Mouse (Mus musculus) MEL (cell line): Measurements from ENCODE around the gene Tufm. TPM values are rescaled to one million over a fixed set of nuclear protein-coding genes. Genes with fewer than 3 reads are reported as not detected.

Source experiments
- DNase-seq: peaks from one replicate; pipeline ENCODE4 v3.0.0; 2011; ENCODE audit warnings: low read depth, low spot score
- H3K27ac ChIP-seq: 2 replicates; pipeline ENCODE4 v1.5.1; 2012; ENCODE audit warnings: low read depth, mild to moderate bottlenecking, control low read depth, low read length, moderate library complexity; ENCODE audit not compliant: control insufficient read depth
- H3K27me3 ChIP-seq, 2 experiments: fragments of 150-350 bp in 1 of 2; sonication (generic) in 1 of 2; 2 replicates each; pipeline ENCODE4 v1.6.1; 2012; ENCODE audit warnings: low read length in 2 of 2, mild to moderate bottlenecking in 2 of 2, improper control_type of control experiment in 1 of 2, moderate library complexity in 1 of 2; ENCODE audit not compliant: insufficient read depth in 2 of 2, control insufficient read depth in 1 of 2
- H3K36me3 ChIP-seq, 2 experiments: 2 replicates each; pipeline ENCODE4 v1.6.1; 2012 to 2014; ENCODE audit warnings: low read length in 2 of 2, improper control_type of control experiment in 1 of 2, inconsistent platforms in 1 of 2, mild to moderate bottlenecking in 1 of 2; ENCODE audit not compliant: insufficient read depth in 2 of 2, control insufficient read depth in 1 of 2
- H3K4me1 ChIP-seq, 2 experiments: fragments of 150-350 bp in 1 of 2; sonication (generic) in 1 of 2; 2 replicates each; pipeline ENCODE4 v1.6.1; 2012; ENCODE audit warnings: low read length in 2 of 2, improper control_type of control experiment in 1 of 2, mild to moderate bottlenecking in 1 of 2; ENCODE audit not compliant: insufficient read depth in 2 of 2, control insufficient read depth in 1 of 2
- H3K4me3 ChIP-seq, 2 experiments: fragments of 150-350 bp in 1 of 2; sonication (generic) in 1 of 2; 2 replicates each; pipeline ENCODE4 v1.5.1; 2012; ENCODE audit warnings: low read depth in 2 of 2, low read length in 2 of 2, mild to moderate bottlenecking in 2 of 2, moderate library complexity in 2 of 2, control low read depth in 1 of 2, improper control_type of control experiment in 1 of 2; ENCODE audit not compliant: control insufficient read depth in 1 of 2, insufficient read depth in 1 of 2
- H3K79me2 ChIP-seq: 2 replicates; pipeline ENCODE4 v1.6.1; 2012; ENCODE audit warnings: mild to moderate bottlenecking, low read length, moderate library complexity; ENCODE audit not compliant: control insufficient read depth, poor library complexity, insufficient read depth
- H3K9ac ChIP-seq: 2 replicates; pipeline ENCODE4 v1.6.1; 2012; ENCODE audit warnings: low read depth, mild to moderate bottlenecking, control low read depth, low read length, moderate library complexity; ENCODE audit not compliant: control insufficient read depth, poor library complexity, severe bottlenecking
- H3K9me3 ChIP-seq: fragments of 150-350 bp; sonication (generic); replicated peaks from 2 replicates; pipeline ENCODE4 v1.6.1; 2012; ENCODE audit warnings: mild to moderate bottlenecking, low read length, improper control_type of control experiment, moderate library complexity; ENCODE audit not compliant: insufficient read depth
- BHLHE40 ChIP-seq: IDR thresholded peaks from 2 replicates; pipeline ENCODE4 v1.6.1; 2012; ENCODE audit warnings: low read depth, mild to moderate bottlenecking, inconsistent platforms, low read length, improper control_type of control experiment, borderline replicate concordance
- E2F4 ChIP-seq: IDR thresholded peaks from 2 replicates; pipeline ENCODE4 v1.6.1; 2011; ENCODE audit warnings: low read depth, low read length, improper control_type of control experiment, borderline replicate concordance
- ELF1 ChIP-seq: IDR thresholded peaks from 2 replicates; pipeline ENCODE4 v1.6.1; 2014; ENCODE audit warnings: low read depth, mild to moderate bottlenecking, inconsistent platforms, low read length, improper control_type of control experiment, moderate library complexity
- GATA1 ChIP-seq: IDR thresholded peaks from 2 replicates; pipeline ENCODE4 v1.6.1; 2011; ENCODE audit warnings: low read depth, low read length, improper control_type of control experiment
- HCFC1 ChIP-seq: IDR thresholded peaks from 2 replicates; pipeline ENCODE4 v1.6.1; 2012; ENCODE audit warnings: low read depth, mild to moderate bottlenecking, inconsistent platforms, low read length, improper control_type of control experiment, moderate library complexity
- JUND ChIP-seq: IDR thresholded peaks from 2 replicates; pipeline ENCODE4 v1.6.1; 2011; ENCODE audit warnings: low read depth, mild to moderate bottlenecking, improper control_type of control experiment, low read length
- KAT2A ChIP-seq: conservative IDR thresholded peaks from 2 replicates; pipeline ENCODE4 v1.6.1; 2012; ENCODE audit warnings: low read depth, low read length, improper control_type of control experiment, inconsistent platforms
- MAFK ChIP-seq: IDR thresholded peaks from 2 replicates; pipeline ENCODE4 v1.6.1; 2011; ENCODE audit warnings: low read depth, mild to moderate bottlenecking, low read length, improper control_type of control experiment, borderline replicate concordance
- MAX ChIP-seq: IDR thresholded peaks from 2 replicates; pipeline ENCODE4 v1.6.1; 2011; ENCODE audit warnings: low read length, improper control_type of control experiment
- MAZ ChIP-seq: IDR thresholded peaks from 2 replicates; pipeline ENCODE4 v1.6.1; 2012; ENCODE audit warnings: low read depth, mild to moderate bottlenecking, inconsistent platforms, low read length, improper control_type of control experiment
- MXI1 ChIP-seq: IDR thresholded peaks from 2 replicates; pipeline ENCODE4 v1.6.1; 2011; ENCODE audit warnings: mild to moderate bottlenecking, low read depth, low read length, improper control_type of control experiment
- MYB ChIP-seq: IDR thresholded peaks from 2 replicates; pipeline ENCODE4 v1.6.1; 2011; ENCODE audit warnings: mild to moderate bottlenecking, low read depth, low read length, improper control_type of control experiment
- MYC ChIP-seq: IDR thresholded peaks from 2 replicates; pipeline ENCODE4 v1.6.1; 2011; ENCODE audit warnings: low read depth, mild to moderate bottlenecking, low read length, improper control_type of control experiment, moderate library complexity
- NELFE ChIP-seq: IDR thresholded peaks from 2 replicates; pipeline ENCODE4 v1.6.1; 2011; ENCODE audit warnings: low read depth, low read length, improper control_type of control experiment
- NRF1 ChIP-seq: IDR thresholded peaks from 2 replicates; pipeline ENCODE4 v1.6.1; 2014; ENCODE audit warnings: low read depth, mild to moderate bottlenecking, inconsistent platforms, low read length, improper control_type of control experiment, moderate library complexity; ENCODE audit not compliant: poor library complexity, insufficient read depth, severe bottlenecking
- POLR2AphosphoS2 ChIP-seq: IDR thresholded peaks from 2 replicates; pipeline ENCODE4 v1.6.1; 2011; ENCODE audit warnings: low read length, improper control_type of control experiment
- RAD21 ChIP-seq: IDR thresholded peaks from 2 replicates; pipeline ENCODE4 v1.6.1; 2011; ENCODE audit warnings: mild to moderate bottlenecking, low read depth, low read length, improper control_type of control experiment
- TCF12 ChIP-seq: IDR thresholded peaks from 2 replicates; pipeline ENCODE4 v1.6.1; 2014; ENCODE audit warnings: low read depth, mild to moderate bottlenecking, inconsistent platforms, low read length, improper control_type of control experiment, moderate library complexity
- UBTF ChIP-seq: IDR thresholded peaks from 2 replicates; pipeline ENCODE4 v1.6.1; 2012; ENCODE audit warnings: low read depth, mild to moderate bottlenecking, inconsistent platforms, low read length, improper control_type of control experiment, moderate library complexity, borderline replicate concordance; ENCODE audit not compliant: insufficient read depth
- USF1 ChIP-seq: IDR thresholded peaks from 2 replicates; pipeline ENCODE4 v1.6.1; 2014; ENCODE audit warnings: low read depth, mild to moderate bottlenecking, inconsistent platforms, low read length, improper control_type of control experiment, moderate library complexity
- ZKSCAN1 ChIP-seq: IDR thresholded peaks from 2 replicates; pipeline ENCODE4 v1.6.1; 2012; ENCODE audit warnings: low read depth, mild to moderate bottlenecking, inconsistent platforms, low read length, improper control_type of control experiment, moderate library complexity
- ZNF384 ChIP-seq: IDR thresholded peaks from 2 replicates; pipeline ENCODE4 v1.6.1; 2012; ENCODE audit warnings: low read depth, mild to moderate bottlenecking, inconsistent platforms, low read length, improper control_type of control experiment
- polyA plus RNA-seq, 2 experiments: library from polyadenylated mRNA; stranded (reverse) in 1 of 2; unstranded in 1 of 2; fragments of >175 nt in 1 of 2; fragments of >200 nt in 1 of 2; gene quantifications; 2 replicates each; pipeline versions ENCODE4 v1.2.1 to v1.2.4; 2012; ENCODE audit warnings: low replicate concordance in 2 of 2, low read depth in 1 of 2; ENCODE audit not compliant: insufficient read length in 2 of 2, insufficient read depth in 1 of 2, missing spikeins in 1 of 2
- total RNA-seq: library from RNA; depleted of rRNA; stranded (reverse); fragments of 300-350 nt; gene quantifications from 2 replicates; pipeline ENCODE4 v1.2.3, GENCODE M21; 2012

Tufm gene
- total and polyA plus RNA-seq, 3 experiments: 224 to 397 TPM; not detected in 1

GRCm38 (mm10) chr7:126496475-126496874 lies 9.3 kb downstream of the Tufm start:
- peaks cover 2 to 12% of the 10 kb centered on the region in 2 experiments; a peak in 3 of 4 replicates for H3K4me1 ChIP-seq
- DNase-seq: no peak
- peaks cover 33% of the 10 kb centered on the region for H3K79me2 ChIP-seq
- no peak overlapping the region for H3K4me3 ChIP-seq
- H3K9me3 ChIP-seq: no peaks in the 10 kb centered on the region
- no peak overlapping the region for H3K27ac ChIP-seq
- TF ChIP-seq MAX: no peak
- no peak for TF ChIP-seq BHLHE40
- no peak for TF ChIP-seq MAZ
- TF ChIP-seq ZKSCAN1: no peak
- TF ChIP-seq NRF1: no peak
- no peak for TF ChIP-seq MYB
- TF ChIP-seq KAT2A: no peak
- no peak for TF ChIP-seq RAD21
- no peak for TF ChIP-seq POLR2AphosphoS2
- no peak for TF ChIP-seq ZNF384
- TF ChIP-seq MAFK: no peak
- TF ChIP-seq NELFE: no peak
- no peak for TF ChIP-seq MYC
- no peak for TF ChIP-seq E2F4
- no peak for TF ChIP-seq HCFC1
- TF ChIP-seq UBTF: no peak
- TF ChIP-seq JUND: no peak
- no peak for TF ChIP-seq ELF1
- TF ChIP-seq USF1: no peak
- no peak for TF ChIP-seq GATA1
- TF ChIP-seq, all 39 proteins: peak for 0
- Histone ChIP-seq H3K36me3 (peaks cover 33 to 63% of the 10 kb centered on the region in 2 experiments), H3K9ac (no peak overlapping the region), H3K27me3 (no peaks in the 10 kb centered on the region)

DNA sequence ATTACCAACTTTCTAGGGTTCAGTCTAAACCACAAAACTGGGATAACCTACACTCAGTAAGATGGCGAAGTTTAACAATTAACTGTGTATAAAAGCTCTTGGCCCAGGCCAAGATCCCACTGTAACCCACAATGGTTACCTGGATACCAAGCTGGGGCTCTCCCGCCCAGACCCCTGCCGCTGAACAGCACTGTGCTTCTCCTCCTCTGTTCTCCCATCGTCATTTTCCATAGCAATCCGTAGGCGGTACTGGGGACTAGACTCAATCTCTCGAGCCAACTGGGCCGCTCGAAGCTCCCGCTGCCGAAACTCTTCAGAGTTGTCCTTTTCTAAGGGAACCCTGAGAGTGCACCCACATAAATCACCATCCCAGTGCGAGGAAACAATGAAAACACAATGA lies 10.8 kb downstream of the Tufm start:
- no peaks in the 10 kb centered on the region for H3K9me3 ChIP-seq
- no peak for TF ChIP-seq MAX
- no peak for TF ChIP-seq ZNF384
- TF ChIP-seq MYB: no peak
- TF ChIP-seq JUND: no peak
- TF ChIP-seq ZKSCAN1: no peak
- no peak for TF ChIP-seq GATA1
- no peak for TF ChIP-seq ELF1
- no peak for TF ChIP-seq TCF12
- TF ChIP-seq MXI1: no peak
- no peak overlapping the region for H3K27ac ChIP-seq
- DNase-seq: no peak
- peaks cover 2 to 12% of the 10 kb centered on the region in 2 experiments; a peak in 3 of 4 replicates for H3K4me1 ChIP-seq
- peaks cover 43% of the 10 kb centered on the region for H3K79me2 ChIP-seq
- no peak overlapping the region for H3K4me3 ChIP-seq
- no peaks in the 10 kb centered on the region for H3K27me3 ChIP-seq
- H3K9ac ChIP-seq: no peak overlapping the region
- peaks cover 33 to 61% of the 10 kb centered on the region in 2 experiments for H3K36me3 ChIP-seq
